Mouse (Mus musculus) thymus, adult 2 months (tissue): ENCODE results near the gene Bach2. TPM values are rescaled to one million over a fixed set of nuclear protein-coding genes. Genes with fewer than 3 reads are reported as not detected.

ENCODE experiments used
- DNase-seq: peaks from one replicate; pipeline ENCODE4 v3.0.0; 2021
- H3K27ac ChIP-seq: fragments of 200-500 bp; 2 replicates; pipeline ENCODE4 v1.5.1; 2012; ENCODE audit warnings: low read length, control low read depth; ENCODE audit not compliant: control insufficient read depth, insufficient read depth
- H3K27me3 ChIP-seq: fragments of 200-500 bp; 2 replicates; pipeline ENCODE4 v1.6.1; 2012; ENCODE audit warnings: mild to moderate bottlenecking, low read length, moderate library complexity, mixed read lengths; ENCODE audit not compliant: control insufficient read depth, insufficient read depth
- H3K36me3 ChIP-seq: fragments of 200-500 bp; 2 replicates; pipeline ENCODE4 v1.6.1; 2012; ENCODE audit warnings: mild to moderate bottlenecking, low read length, moderate library complexity; ENCODE audit not compliant: control insufficient read depth, insufficient read depth
- H3K4me1 ChIP-seq: fragments of 200-500 bp; replicated peaks from 2 replicates; pipeline ENCODE4 v1.6.1; 2012; ENCODE audit warnings: low read length; ENCODE audit not compliant: control insufficient read depth, insufficient read depth
- H3K4me3 ChIP-seq: fragments of 200-500 bp; 2 replicates; pipeline ENCODE4 v1.5.1; 2012; ENCODE audit warnings: mild to moderate bottlenecking, low read length, control low read depth, moderate library complexity; ENCODE audit not compliant: control insufficient read depth, insufficient read depth
- CTCF ChIP-seq: fragments of 200-500 bp; IDR thresholded peaks from 2 replicates; pipeline ENCODE4 v1.5.1; 2012; ENCODE audit warnings: mild to moderate bottlenecking, control low read depth, low read length, moderate library complexity, borderline replicate concordance; ENCODE audit not compliant: control insufficient read depth, poor library complexity, insufficient read depth; ENCODE audit errors: extremely low read depth
- POLR2A ChIP-seq: fragments of 200-500 bp; IDR thresholded peaks from 2 replicates; pipeline ENCODE4 v1.6.1; 2012; ENCODE audit warnings: mild to moderate bottlenecking, low read length, control low read depth, moderate library complexity; ENCODE audit not compliant: control insufficient read depth, poor library complexity, insufficient read depth; ENCODE audit errors: extremely low read depth
- WGBS: fragments of 180-500 bp; shearing (Covaris S2); methylation state at CpG from one replicate; pipeline ENCODE4 v1.1.7; 2018; 5-methylcytosine and 5-hydroxymethylcytosine counted together
- polyA plus RNA-seq: library from polyadenylated mRNA; depleted of rRNA; stranded (reverse); fragments of >200 nt; gene quantifications from 2 replicates; pipeline ENCODE4 v1.2.3, GENCODE M21; 2012

The Bach2 gene
- polyA plus RNA-seq, 1 experiment, result 9.4 TPM

- Histone ChIP-seq H3K27ac (no peak overlapping the region), H3K4me3 (no peak overlapping the region), H3K4me1 (peaks cover 11% of the 10 kb centered on the region), H3K27me3 (no peaks in the 10 kb centered on the region), H3K36me3 (no peaks in the 10 kb centered on the region)
- no peak for DNase-seq
- TF ChIP-seq POLR2A, result no peak
- WGBS, result 92% methylated on average over 4 of the region's 4 CpGs
Measured at GRCm38 (mm10) chr4:32220129-32220491, 18.5 kb upstream of the Bach2 start.

- TF ChIP-seq POLR2A, result no peak
- no peak for TF ChIP-seq CTCF
- no peak for DNase-seq
- WGBS, result 88% methylated on average over 6 of the region's 6 CpGs
- H3K4me3 ChIP-seq, result no peak overlapping the region
- H3K27me3 ChIP-seq, result no peaks in the 10 kb centered on the region
- no peaks in the 10 kb centered on the region for H3K36me3 ChIP-seq
- H3K27ac ChIP-seq, result no peak overlapping the region
- peaks cover 9% of the 10 kb centered on the region for H3K4me1 ChIP-seq
Measured at GRCm38 (mm10) chr4:32220961-32221360, 17.6 kb upstream of the Bach2 start.

GRCm38 (mm10) chr4:32223563-32223962 lies 15.0 kb upstream of the Bach2 start:
- no peak for TF ChIP-seq POLR2A
- TF ChIP-seq CTCF, result no peak
- no peak overlapping the region for H3K27ac ChIP-seq
- H3K36me3 ChIP-seq, result no peaks in the 10 kb centered on the region
- DNase-seq, result no peak
- no peak overlapping the region for H3K4me3 ChIP-seq
- H3K4me1 ChIP-seq, result peaks cover 4% of the 10 kb centered on the region
- no peaks in the 10 kb centered on the region for H3K27me3 ChIP-seq

DNA sequence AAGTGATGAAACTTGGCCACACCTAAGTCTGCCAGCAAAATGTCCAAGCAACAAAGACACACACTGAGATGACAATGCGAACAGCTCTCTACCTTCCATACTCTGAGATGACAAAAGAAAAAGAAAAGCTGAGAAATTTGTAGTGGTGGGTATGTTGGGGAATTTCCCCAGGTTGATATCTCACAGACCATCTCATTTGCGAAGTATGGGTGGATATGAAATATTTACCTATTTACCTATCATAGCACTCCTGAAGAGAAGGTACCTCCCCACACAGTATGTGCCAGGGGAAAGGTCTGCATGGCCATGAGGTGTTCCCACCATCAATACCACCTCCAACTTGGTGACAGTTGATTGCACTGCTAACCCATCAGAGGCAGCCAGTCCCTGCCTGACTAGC lies 13.4 kb upstream of the Bach2 start:
- no peak for DNase-seq
- 92% methylated on average over 2 of the region's 2 CpGs for WGBS
- Histone ChIP-seq H3K4me3 (no peak overlapping the region), H3K27me3 (no peaks in the 10 kb centered on the region), H3K27ac (no peak overlapping the region), H3K36me3 (no peaks in the 10 kb centered on the region), H3K4me1 (peaks cover 7% of the 10 kb centered on the region)
- no peak for TF ChIP-seq CTCF
- TF ChIP-seq POLR2A, result no peak

GRCm38 (mm10) chr4:32227970-32228557 lies 10.5 kb upstream of the Bach2 start:
- H3K27ac ChIP-seq, result no peak overlapping the region
- no peak overlapping the region for H3K4me3 ChIP-seq
- no peaks in the 10 kb centered on the region for H3K36me3 ChIP-seq
- DNase-seq, result no peak
- H3K27me3 ChIP-seq, result no peaks in the 10 kb centered on the region
- TF ChIP-seq CTCF (no peak), POLR2A (no peak)
- WGBS, result 87% methylated on average over 8 of the region's 8 CpGs
- 0 out of 2 replicates have a peak, but pooled peaks cover 3% of the 10 kb centered on the region for H3K4me1 ChIP-seq

DNA sequence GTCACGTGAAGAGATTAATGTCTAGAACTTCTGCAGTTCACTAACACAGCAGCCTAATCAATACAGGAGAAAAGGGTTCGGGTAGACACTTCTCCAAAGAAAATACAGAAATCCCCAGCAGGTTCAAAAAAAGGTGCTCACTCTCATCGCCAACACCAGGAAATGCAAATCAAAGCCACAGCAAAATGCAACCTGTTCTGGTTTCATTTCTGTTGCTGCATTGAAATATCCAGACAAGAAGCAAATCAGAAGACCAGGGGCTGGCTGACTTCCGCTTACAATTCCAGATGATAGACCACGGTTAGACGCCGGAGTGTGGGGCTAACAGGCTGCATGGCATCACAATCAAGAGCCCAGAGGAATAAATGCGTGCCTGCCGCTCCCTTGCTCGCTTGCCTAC lies 9.3 kb upstream of the Bach2 start:
- no peaks in the 10 kb centered on the region for H3K27me3 ChIP-seq
- WGBS, result 70% methylated on average over 10 of the region's 10 CpGs
- no peak overlapping the region for H3K27ac ChIP-seq
- TF ChIP-seq CTCF (no peak), POLR2A (no peak)
- no peaks in the 10 kb centered on the region for H3K36me3 ChIP-seq
- no peak overlapping the region for H3K4me3 ChIP-seq
- DNase-seq, result no peak
- 0 out of 2 replicates have a peak, but pooled peaks cover 3% of the 10 kb centered on the region for H3K4me1 ChIP-seq
